Mouse (Mus musculus): ENCODE data around the gene Chrna3.

Chrna3 gene

GRCm38 (mm10) chr9:55026275-55026663 lies at the start of gene Chrna3:
Chrna3 (minus strand) TSS chr9:55026562.
- DNase-seq = no peak

GRCm38 (mm10) chr9:55067965-55068265 lies 41.6 kb upstream of the Chrna3 start:
- no peak for DNase-seq

GRCm38 (mm10) chr9:55067260-55067964 lies 41.0 kb upstream of the Chrna3 start:
- no peak for DNase-seq

- DNase-seq = no peak
Measured at GRCm38 (mm10) chr9:55065241-55065640, 38.9 kb upstream of the Chrna3 start.

GRCm38 (mm10) chr9:55058067-55058466 lies 31.7 kb upstream of the Chrna3 start:
- DNase-seq = peak; percentile 29 to 50

- DNase-seq = peak in 1 of 2 experiments; percentile 18
Measured at GRCm38 (mm10) chr9:55055386-55055930, 29.1 kb upstream of the Chrna3 start.

GRCm38 (mm10) chr9:55048211-55048880 lies 22.0 kb upstream of the Chrna3 start, which contains the start of gene Chrnb4:
Chrnb4 (minus strand) TSS chr9:55048779.
- no peak for DNase-seq

- DNase-seq = no peak
Measured at GRCm38 (mm10) chr9:55046764-55047163, 20.4 kb upstream of the Chrna3 start.

- DNase-seq = no peak
Measured at GRCm38 (mm10) chr9:55045001-55045400, 18.6 kb upstream of the Chrna3 start.

- DNase-seq = no peak
Measured at GRCm38 (mm10) chr9:55043688-55044087, 17.3 kb upstream of the Chrna3 start.

- DNase-seq = no peak
Measured at GRCm38 (mm10) chr9:55041389-55041788, 15.0 kb upstream of the Chrna3 start.

GRCm38 (mm10) chr9:55039983-55040382 lies 13.6 kb upstream of the Chrna3 start:
- DNase-seq = no peak

GRCm38 (mm10) chr9:55038948-55039347 lies 12.6 kb upstream of the Chrna3 start:
- no peak for DNase-seq

GRCm38 (mm10) chr9:55031435-55032167 lies 5.2 kb upstream of the Chrna3 start:
- DNase-seq = no peak

GRCm38 (mm10) chr9:55025534-55026274 lies 658 bp downstream of the Chrna3 start:
- DNase-seq = no peak

- DNase-seq = peak; percentile 43 to 84
Measured at GRCm38 (mm10) chr9:55023902-55024583, 2.3 kb downstream of the Chrna3 start.

- no peak for DNase-seq
Measured at GRCm38 (mm10) chr9:55023326-55023725, 3.0 kb downstream of the Chrna3 start.

- DNase-seq = no peak
Measured at GRCm38 (mm10) chr9:55016926-55017325, 9.4 kb downstream of the Chrna3 start.

- no peak for DNase-seq
Measured at GRCm38 (mm10) chr9:55010588-55011350, 15.6 kb downstream of the Chrna3 start.

- DNase-seq = no peak
Measured at GRCm38 (mm10) chr9:55009692-55010091, 16.7 kb downstream of the Chrna3 start.

GRCm38 (mm10) chr9:55003609-55004008 lies 22.8 kb downstream of the Chrna3 start:
- DNase-seq = no peak
